Mouse (Mus musculus) hematopoietic multipotent progenitor cell, adult 10-12 weeks (in vitro differentiated cells): ENCODE data around the gene Sdhaf3. TPM values are rescaled to one million over a fixed set of nuclear protein-coding genes. Genes with fewer than 3 reads are reported as not detected.

Source experiments
- polyA plus RNA-seq: library from polyadenylated mRNA; stranded (reverse); fragments of >175 nt; gene quantifications from 2 replicates; pipeline ENCODE4 v1.2.3, GENCODE M21; 2012; ENCODE audit warnings: low replicate concordance

Sdhaf3 gene
- polyA plus RNA-seq = 0.13 and 1.5 TPM in 2 replicates

DNA sequence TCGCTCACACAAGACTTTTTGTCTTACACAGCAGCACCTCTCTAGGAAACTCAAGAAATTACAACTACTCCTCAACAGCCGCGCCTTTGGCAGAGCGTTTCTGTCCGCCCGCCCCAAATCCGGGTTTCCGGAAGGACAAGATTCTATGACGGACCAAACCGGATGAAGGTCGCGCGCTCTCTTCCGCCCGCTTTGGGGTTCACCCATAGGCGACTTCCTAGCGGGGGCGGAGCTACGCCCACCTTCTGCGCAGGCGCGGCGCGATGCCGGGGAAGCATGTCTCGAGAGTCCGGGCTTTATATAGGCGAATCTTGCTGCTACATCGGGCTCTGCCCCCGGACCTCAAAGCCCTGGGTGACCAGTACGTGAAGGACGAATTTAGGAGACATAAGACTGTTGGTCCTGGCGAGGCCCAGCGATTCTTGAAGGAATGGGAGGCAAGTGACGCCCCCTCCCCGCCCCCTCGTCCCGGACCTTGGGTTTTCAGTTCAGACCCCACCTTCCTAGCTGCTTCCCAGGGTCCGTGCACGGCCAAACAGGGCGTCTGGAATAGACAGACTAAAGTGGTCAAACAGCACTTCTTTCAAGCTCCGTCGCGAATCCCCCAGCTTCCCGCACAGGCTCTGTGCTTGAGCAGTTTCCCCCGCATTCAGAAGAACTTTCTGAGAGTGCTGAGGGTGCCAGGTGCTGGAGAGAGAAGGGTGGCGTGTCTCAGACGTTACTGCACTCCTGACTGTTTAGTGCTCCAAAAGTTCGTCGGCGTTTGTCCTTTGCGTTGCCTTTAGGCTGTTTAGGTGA is at the start of gene Sdhaf3:
Gene Sdhaf3 (plus strand): TSS at position 241 of the 798 bp plus-strand sequence.

Other genes with a start within 250 kb of the Sdhaf3 start
- not detected in 2 replicates for gene Dlx6, start 92.7 kb upstream of the Sdhaf3 start, polyA plus RNA-seq
- gene Dlx5, start 73.9 kb upstream of the Sdhaf3 start, polyA plus RNA-seq = not detected in 2 replicates